Mouse (Mus musculus): ENCODE measurements at regions not wholly inside any gene's neighbourhood (a gene's known extent, or its start where the extent isn't known, plus 50 kb on each side); places are given as distances from the start of the nearest gene placed in this dataset.

DNA sequence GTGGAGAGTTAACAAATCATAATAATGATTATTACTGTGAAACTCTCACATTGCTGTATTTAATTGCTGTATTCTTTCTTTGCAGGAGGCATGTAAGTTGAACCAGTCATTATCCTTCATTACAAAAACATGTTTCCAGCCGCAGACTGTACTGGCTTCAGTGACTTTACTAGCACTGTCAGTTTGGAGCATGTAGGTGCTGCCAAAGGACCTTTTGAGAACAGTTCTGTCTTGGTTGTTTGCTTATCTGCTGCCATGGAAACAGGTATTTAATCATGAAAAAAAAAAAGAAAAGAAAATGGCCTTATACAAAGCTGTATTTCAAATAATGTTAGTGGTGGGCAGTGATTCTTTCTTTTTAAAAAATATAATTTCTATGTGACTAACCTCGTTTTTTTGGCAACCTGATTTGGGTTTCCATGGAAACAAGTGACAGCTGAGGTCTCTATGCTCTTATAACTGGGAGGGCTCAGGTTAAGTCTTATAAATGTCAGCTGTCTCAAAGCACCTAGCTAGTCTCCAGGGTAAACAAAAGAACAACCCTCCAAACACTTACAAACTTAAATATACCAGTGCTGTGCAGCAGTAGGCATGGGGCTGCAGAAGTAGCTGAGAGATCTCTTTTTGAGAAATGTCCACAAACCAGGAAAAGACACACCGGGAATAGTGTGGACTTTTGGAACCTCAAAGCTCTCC lies 121.2 kb upstream of the D16Ertd472e start:
- H3K4me3 ChIP-seq (ENCODE audit: low read depth, low read length), result no peak overlapping the region
- H3K36me3 ChIP-seq (replicated peaks), result no peaks in the 10 kb centered on the region
- no peaks in the 10 kb centered on the region for H3K4me1 ChIP-seq (ENCODE audit: insufficient read depth, low read depth, low read length)
- DNase-seq (ENCODE audit: low spot score) (no peak), ATAC-seq (ENCODE audit: extremely low read depth, insufficient number of reproducible peaks, low FRiP score, poor library complexity, severe bottlenecking) (no peak)
- H3K9me3 ChIP-seq (replicated peaks), result peaks cover 17% of the 10 kb centered on the region
- no peak for TF ChIP-seq POLR2AphosphoS5 (IDR thresholded peaks at IDR 0.05; ENCODE audit: insufficient replicate concordance, low read depth, low read length)
- no peak for TF ChIP-seq GATA2 (IDR thresholded peaks at IDR 0.05; ENCODE audit: borderline replicate concordance, low read depth, low read length)
- TF ChIP-seq CTCF (IDR thresholded peaks at IDR 0.05; ENCODE audit: low read depth, low read length), result no peak
- no peak for TF ChIP-seq GATA1 (IDR thresholded peaks at IDR 0.05; ENCODE audit: borderline replicate concordance, low read length)
- TF ChIP-seq TAL1 (conservative IDR thresholded peaks at IDR 0.05; ENCODE audit: low read depth, low read length), result no peak
- no peaks in the 10 kb centered on the region for H3K27me3 ChIP-seq (ENCODE audit: insufficient read depth, low read length)

DNA sequence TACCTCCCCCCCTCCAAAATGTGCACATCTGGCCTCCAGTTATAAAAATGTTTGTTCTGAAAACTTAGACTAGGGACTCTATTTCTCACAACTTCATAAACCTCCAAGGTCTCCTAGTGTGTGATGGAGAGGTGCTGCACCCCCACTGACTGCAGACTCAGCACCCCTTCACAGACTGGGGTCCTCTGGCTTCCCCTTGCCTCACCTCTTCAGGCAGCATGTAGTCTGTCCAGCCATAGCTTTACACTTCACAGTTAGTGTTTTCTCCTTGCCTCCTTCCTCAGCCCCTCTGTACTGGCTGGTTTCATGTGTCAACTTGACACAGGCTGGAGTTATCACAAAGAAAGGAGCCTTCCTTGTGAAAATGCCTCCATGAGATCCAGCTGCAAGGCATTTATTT lies 111.7 kb upstream of the D16Ertd472e start:
- no peak overlapping the region for H3K4me3 ChIP-seq (ENCODE audit: low read depth, low read length)
- H3K36me3 ChIP-seq (replicated peaks), result no peaks in the 10 kb centered on the region
- ATAC-seq (ENCODE audit: extremely low read depth, insufficient number of reproducible peaks, low FRiP score, poor library complexity, severe bottlenecking), result no peak
- no peaks in the 10 kb centered on the region for H3K4me1 ChIP-seq (ENCODE audit: insufficient read depth, low read depth, low read length)
- no peaks in the 10 kb centered on the region for H3K27me3 ChIP-seq (ENCODE audit: insufficient read depth, low read length)
- TF ChIP-seq GATA1 (IDR thresholded peaks at IDR 0.05; ENCODE audit: borderline replicate concordance, low read length), result no peak
- TF ChIP-seq TAL1 (conservative IDR thresholded peaks at IDR 0.05; ENCODE audit: low read depth, low read length), result no peak
- no peak for TF ChIP-seq POLR2AphosphoS5 (IDR thresholded peaks at IDR 0.05; ENCODE audit: insufficient replicate concordance, low read depth, low read length)
- no peak for TF ChIP-seq CTCF (IDR thresholded peaks at IDR 0.05; ENCODE audit: low read depth, low read length)
- no peak for TF ChIP-seq GATA2 (IDR thresholded peaks at IDR 0.05; ENCODE audit: borderline replicate concordance, low read depth, low read length)
- DNase-seq (ENCODE audit: low spot score), result no peak
- peaks cover 11% of the 10 kb centered on the region for H3K9me3 ChIP-seq (replicated peaks)

DNA sequence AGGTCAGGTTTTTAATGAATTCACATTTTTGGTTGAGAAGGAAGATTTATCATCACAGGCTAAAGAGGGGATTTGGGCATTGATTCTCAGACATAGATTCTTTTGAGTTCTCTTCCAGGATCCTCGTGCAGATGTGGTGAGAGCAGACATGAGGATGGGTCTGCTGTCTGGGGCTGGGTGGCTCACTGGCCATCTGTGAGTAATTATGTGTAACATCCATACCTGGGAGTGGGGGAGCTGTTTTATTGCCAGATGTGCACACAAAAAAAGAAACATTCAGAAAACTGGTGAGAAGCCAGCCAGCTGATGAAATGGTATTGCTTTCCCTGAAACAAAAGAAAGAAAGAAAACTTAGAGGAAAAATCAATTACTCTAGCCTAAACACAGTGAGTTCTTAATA lies 108.7 kb upstream of the D16Ertd472e start:
- ATAC-seq (ENCODE audit: extremely low read depth, insufficient number of reproducible peaks, low FRiP score, poor library complexity, severe bottlenecking) (no peak), DNase-seq (ENCODE audit: low spot score) (no peak)
- no peaks in the 10 kb centered on the region for H3K36me3 ChIP-seq (replicated peaks)
- no peaks in the 10 kb centered on the region for H3K27me3 ChIP-seq (ENCODE audit: insufficient read depth, low read length)
- H3K4me3 ChIP-seq (ENCODE audit: low read depth, low read length), result no peak overlapping the region
- TF ChIP-seq GATA2 (IDR thresholded peaks at IDR 0.05; ENCODE audit: borderline replicate concordance, low read depth, low read length), result no peak
- TF ChIP-seq POLR2AphosphoS5 (IDR thresholded peaks at IDR 0.05; ENCODE audit: insufficient replicate concordance, low read depth, low read length), result no peak
- no peak for TF ChIP-seq GATA1 (IDR thresholded peaks at IDR 0.05; ENCODE audit: borderline replicate concordance, low read length)
- H3K9me3 ChIP-seq (replicated peaks), result peaks cover 6% of the 10 kb centered on the region
- H3K4me1 ChIP-seq (ENCODE audit: insufficient read depth, low read depth, low read length), result no peaks in the 10 kb centered on the region

DNA sequence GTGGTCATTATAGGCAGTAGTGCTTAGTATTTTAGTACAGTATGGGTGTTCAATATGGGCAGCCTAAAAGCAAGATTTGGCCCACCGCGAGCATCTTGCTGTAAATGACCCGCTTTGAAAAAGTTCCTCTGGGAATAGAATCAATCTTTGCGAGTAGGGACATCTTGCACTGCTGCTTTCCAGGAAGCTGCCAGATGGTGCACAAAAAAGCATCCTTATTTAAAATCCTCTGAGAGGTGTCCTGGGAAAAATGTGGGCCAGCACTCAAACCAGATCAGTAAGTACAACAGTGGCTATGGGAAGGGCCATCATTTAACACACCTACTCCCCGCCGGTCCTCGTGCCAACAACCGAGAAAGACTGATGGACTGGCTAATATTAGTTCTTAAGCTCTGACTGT lies 107.5 kb upstream of the D16Ertd472e start:
- Histone ChIP-seq H3K4me3 (ENCODE audit: low read depth, low read length) (no peak overlapping the region), H3K9me3 (replicated peaks) (peaks cover 6% of the 10 kb centered on the region), H3K36me3 (replicated peaks) (no peaks in the 10 kb centered on the region), H3K4me1 (ENCODE audit: insufficient read depth, low read depth, low read length) (no peaks in the 10 kb centered on the region), H3K27me3 (ENCODE audit: insufficient read depth, low read length) (no peaks in the 10 kb centered on the region)
- no peak for DNase-seq (ENCODE audit: low spot score)
- no peak for ATAC-seq (ENCODE audit: extremely low read depth, insufficient number of reproducible peaks, low FRiP score, poor library complexity, severe bottlenecking)
- TF ChIP-seq CTCF (IDR thresholded peaks at IDR 0.05; ENCODE audit: low read depth, low read length), result no peak
- TF ChIP-seq GATA2 (IDR thresholded peaks at IDR 0.05; ENCODE audit: borderline replicate concordance, low read depth, low read length), result no peak
- no peak for TF ChIP-seq GATA1 (IDR thresholded peaks at IDR 0.05; ENCODE audit: borderline replicate concordance, low read length)
- no peak for TF ChIP-seq TAL1 (conservative IDR thresholded peaks at IDR 0.05; ENCODE audit: low read depth, low read length)

DNA sequence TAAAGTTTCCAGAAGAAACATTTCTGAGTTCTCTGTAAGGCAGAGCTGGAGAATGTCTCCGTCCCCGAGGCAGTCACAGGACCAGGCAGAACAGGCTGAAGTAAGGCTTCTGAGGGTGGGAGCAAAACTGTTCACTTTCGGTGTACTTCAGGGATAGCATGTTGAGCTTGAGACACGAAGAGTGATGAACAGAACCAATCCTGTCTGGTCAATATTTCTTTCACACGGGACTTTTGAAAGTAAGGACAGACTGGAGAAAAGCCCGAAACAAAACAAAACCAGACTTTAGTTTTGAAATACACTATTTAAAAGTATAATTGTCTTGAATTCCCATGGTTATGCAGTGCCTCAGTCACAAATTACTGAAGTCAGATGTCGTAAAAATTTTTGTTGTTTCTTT lies 84.6 kb upstream of the D16Ertd472e start:
- ATAC-seq (ENCODE audit: extremely low read depth, insufficient number of reproducible peaks, low FRiP score, poor library complexity, severe bottlenecking) (no peak), DNase-seq (ENCODE audit: low spot score) (no peak)
- no peaks in the 10 kb centered on the region for H3K27me3 ChIP-seq (ENCODE audit: insufficient read depth, low read length)
- no peaks in the 10 kb centered on the region for H3K4me1 ChIP-seq (ENCODE audit: insufficient read depth, low read depth, low read length)
- no peak overlapping the region for H3K4me3 ChIP-seq (ENCODE audit: low read depth, low read length)
- TF ChIP-seq TAL1 (conservative IDR thresholded peaks at IDR 0.05; ENCODE audit: low read depth, low read length) (no peak), GATA2 (IDR thresholded peaks at IDR 0.05; ENCODE audit: borderline replicate concordance, low read depth, low read length) (no peak), POLR2AphosphoS5 (IDR thresholded peaks at IDR 0.05; ENCODE audit: insufficient replicate concordance, low read depth, low read length) (no peak), GATA1 (IDR thresholded peaks at IDR 0.05; ENCODE audit: borderline replicate concordance, low read length) (no peak), CTCF (IDR thresholded peaks at IDR 0.05; ENCODE audit: low read depth, low read length) (no peak)
- H3K36me3 ChIP-seq (replicated peaks), result no peaks in the 10 kb centered on the region
- H3K9me3 ChIP-seq (replicated peaks), result no peaks in the 10 kb centered on the region; the same call in 1 of the 2 replicates

DNA sequence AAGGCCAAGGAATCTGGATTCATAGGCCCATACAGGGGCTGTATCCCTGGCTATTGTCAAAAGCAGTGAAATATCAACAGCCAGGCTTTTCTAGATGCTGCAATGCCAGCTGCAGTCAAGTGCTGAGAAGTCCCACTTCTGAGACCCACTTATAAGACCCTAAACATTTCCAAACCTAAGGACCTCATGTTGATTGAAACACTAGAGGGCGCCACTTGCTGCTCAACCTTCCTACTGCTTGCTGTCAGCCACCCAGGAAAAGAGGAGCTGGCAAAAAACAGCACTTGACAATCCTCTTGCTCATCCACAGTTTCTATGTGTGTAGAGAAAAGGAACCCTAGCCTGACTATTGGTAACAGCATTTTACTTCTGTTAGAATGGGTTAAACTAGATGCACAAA lies 68.2 kb upstream of the D16Ertd472e start:
- Histone ChIP-seq H3K4me1 (ENCODE audit: insufficient read depth, low read depth, low read length) (no peaks in the 10 kb centered on the region), H3K4me3 (ENCODE audit: low read depth, low read length) (no peak overlapping the region), H3K36me3 (replicated peaks) (no peaks in the 10 kb centered on the region), H3K27me3 (ENCODE audit: insufficient read depth, low read length) (no peaks in the 10 kb centered on the region), H3K9me3 (replicated peaks) (peaks cover 21% of the 10 kb centered on the region)
- no peak for TF ChIP-seq GATA2 (IDR thresholded peaks at IDR 0.05; ENCODE audit: borderline replicate concordance, low read depth, low read length)
- TF ChIP-seq TAL1 (conservative IDR thresholded peaks at IDR 0.05; ENCODE audit: low read depth, low read length), result no peak
- TF ChIP-seq CTCF (IDR thresholded peaks at IDR 0.05; ENCODE audit: low read depth, low read length), result no peak
- ATAC-seq (ENCODE audit: extremely low read depth, insufficient number of reproducible peaks, low FRiP score, poor library complexity, severe bottlenecking) (no peak), DNase-seq (ENCODE audit: low spot score) (no peak)

Measured in G1E (cell line).